Mouse (Mus musculus) stomach, embryonic 15.5 days (tissue): Measurements from ENCODE around the gene Emc9. TPM values are rescaled to one million over a fixed set of nuclear protein-coding genes. Genes with fewer than 3 reads are reported as not detected.

Experiments used
- polyA plus RNA-seq: library from polyadenylated mRNA; unstranded; fragments of >200 nt; fragmentation: Nextera tagmentation; extraction: Ambion mirVana; gene quantifications from 2 replicates; pipeline ENCODE4 v1.2.1, GENCODE M21; 2015

Emc9 gene
- polyA plus RNA-seq, 1 experiment from 2014 or later = 11.2 TPM

Other genes with a start within 250 kb of the Emc9 start
- 121 TPM in 2 replicates for gene Dhrs4, start 106.5 kb downstream of the Emc9 start, polyA plus RNA-seq
- 2.1 and 2.2 TPM in 2 replicates for gene Carmil3, start 94.7 kb downstream of the Emc9 start, polyA plus RNA-seq
- gene Cpne6, start 74.9 kb downstream of the Emc9 start, polyA plus RNA-seq = 0.23 and 0.42 TPM in 2 replicates
- gene Nrl, start 60.3 kb downstream of the Emc9 start, polyA plus RNA-seq = not detected in 2 replicates
- gene Pck2, start 45.0 kb downstream of the Emc9 start, polyA plus RNA-seq = 48.5 and 52.8 TPM in 2 replicates
- 63.6 and 75.7 TPM in 2 replicates for gene Dcaf11, start 25.3 kb downstream of the Emc9 start, polyA plus RNA-seq
- 1.2 and 1.4 TPM in 2 replicates for gene A730061H03Rik, start 24.9 kb downstream of the Emc9 start, polyA plus RNA-seq
- gene Fitm1, start 9.7 kb downstream of the Emc9 start, polyA plus RNA-seq = 0.50 and 1.2 TPM in 2 replicates
- gene Psme1, start 7.2 kb downstream of the Emc9 start, polyA plus RNA-seq = 159 and 176 TPM in 2 replicates
- gene Psme2, start 5.8 kb upstream of the Emc9 start, polyA plus RNA-seq = 265 and 289 TPM in 2 replicates
- gene Rnf31, start 6.4 kb upstream of the Emc9 start, polyA plus RNA-seq = 16.7 and 18.4 TPM in 2 replicates
- gene Irf9, start 18.3 kb upstream of the Emc9 start, polyA plus RNA-seq = 11.6 and 12.1 TPM in 2 replicates
- gene Rec8, start 32.7 kb upstream of the Emc9 start, polyA plus RNA-seq = 9.2 and 10.7 TPM in 2 replicates
- gene Ipo4, start 50.7 kb upstream of the Emc9 start, polyA plus RNA-seq = 81.1 and 82.4 TPM in 2 replicates
- gene Gm49378, start 52.6 kb upstream of the Emc9 start, polyA plus RNA-seq = 1.3 and 1.7 TPM in 2 replicates
- 123 and 124 TPM in 2 replicates for gene Tm9sf1, start 58.5 kb upstream of the Emc9 start, polyA plus RNA-seq
- 0.40 and 0.59 TPM in 2 replicates for gene Tssk4, start 64.9 kb upstream of the Emc9 start, polyA plus RNA-seq
- 51.3 and 54.3 TPM in 2 replicates for gene Mdp1, start 75.2 kb upstream of the Emc9 start, polyA plus RNA-seq
- 53.5 and 54.6 TPM in 2 replicates for gene Gmpr2, start 86.6 kb upstream of the Emc9 start, polyA plus RNA-seq
- gene Nedd8, start 86.8 kb upstream of the Emc9 start, polyA plus RNA-seq = 495 and 515 TPM in 2 replicates
- 33.9 and 40.4 TPM in 2 replicates for gene Tinf2, start 96.5 kb upstream of the Emc9 start, polyA plus RNA-seq
- gene Tgm1, start 128.6 kb upstream of the Emc9 start, polyA plus RNA-seq = 17.9 and 30.5 TPM in 2 replicates
- gene Rabggta, start 137.0 kb upstream of the Emc9 start, polyA plus RNA-seq = 30.0 and 35.8 TPM in 2 replicates
- gene Dhrs1, start 160.4 kb upstream of the Emc9 start, polyA plus RNA-seq = 92.9 and 96.4 TPM in 2 replicates
- gene Nop9, start 160.4 kb upstream of the Emc9 start, polyA plus RNA-seq = 34.3 and 36.7 TPM in 2 replicates
- gene Cideb, start 173.2 kb upstream of the Emc9 start, polyA plus RNA-seq = 11.8 and 12.9 TPM in 2 replicates
- 0.85 and 0.96 TPM in 2 replicates for gene Ltb4r2, start 176.1 kb upstream of the Emc9 start, polyA plus RNA-seq
- gene Ltb4r1, start 180.7 kb upstream of the Emc9 start, polyA plus RNA-seq = 3.8 and 4.7 TPM in 2 replicates
- gene Adcy4, start 198.8 kb upstream of the Emc9 start, polyA plus RNA-seq = 6.3 and 8.0 TPM in 2 replicates
- 32.0 and 36.9 TPM in 2 replicates for gene Ripk3, start 203.6 kb upstream of the Emc9 start, polyA plus RNA-seq
- 35.5 and 40.9 TPM in 2 replicates for gene Nfatc4, start 237.8 kb upstream of the Emc9 start, polyA plus RNA-seq